Mouse (Mus musculus) lung, postnatal 4 days (tissue): Measurements from ENCODE around the gene Irs3.
"Not testable (repeated sequence)": the region's sequence is repeated elsewhere in the genome, so short reads cannot be mapped to it uniquely, and the experiment has no call there.

Source experiments
- DNase-seq, 2 experiments: peaks; one replicate each; pipeline ENCODE4 v3.0.0; 2021

The Irs3 gene

DNA sequence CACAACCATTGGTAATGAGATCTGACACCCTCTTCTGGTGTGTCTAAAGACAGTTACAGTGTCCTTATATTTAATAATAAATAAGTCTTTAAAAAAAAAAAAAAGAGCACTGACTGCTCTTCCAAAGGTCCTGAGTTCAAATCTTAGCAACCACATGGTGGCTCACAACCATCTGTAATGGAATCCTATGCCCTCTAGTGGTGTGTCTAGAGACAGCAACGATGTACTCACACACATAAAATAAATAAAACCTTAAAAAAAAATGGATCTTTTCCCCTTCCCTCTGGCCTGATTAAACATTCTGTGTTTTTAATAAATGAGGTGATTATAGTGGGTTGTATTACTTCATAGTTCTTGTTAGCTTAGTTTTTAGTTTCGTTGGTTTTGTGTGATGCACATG lies 30.6 kb downstream of the Irs3 start:
- not testable (repeated sequence) for DNase-seq

DNA sequence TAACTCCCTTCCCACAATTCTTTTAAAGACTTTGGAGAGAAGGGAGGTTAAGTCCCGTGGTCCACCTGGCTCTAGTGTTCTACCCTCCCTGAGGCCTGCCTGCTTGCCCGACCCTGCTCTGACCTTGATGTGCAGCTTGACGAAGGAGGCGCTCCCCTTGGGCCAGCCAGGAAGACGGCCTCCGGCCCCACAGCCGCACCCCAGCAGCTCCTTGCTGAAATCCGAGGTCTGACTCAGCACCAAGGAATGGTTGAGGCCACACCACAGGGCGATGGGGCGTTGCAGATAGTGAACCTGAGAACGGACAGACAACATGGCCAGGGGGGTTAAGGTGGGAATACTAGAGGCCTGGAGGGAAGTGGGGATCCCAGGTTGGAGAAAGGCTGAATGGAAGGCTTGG lies 32.0 kb downstream of the Irs3 start, which contains the start of gene Pcolce:
Pcolce (minus strand) TSS at position 235 of the 400 bp plus-strand sequence.
- peak; percentile 42 to 65 for DNase-seq

DNA sequence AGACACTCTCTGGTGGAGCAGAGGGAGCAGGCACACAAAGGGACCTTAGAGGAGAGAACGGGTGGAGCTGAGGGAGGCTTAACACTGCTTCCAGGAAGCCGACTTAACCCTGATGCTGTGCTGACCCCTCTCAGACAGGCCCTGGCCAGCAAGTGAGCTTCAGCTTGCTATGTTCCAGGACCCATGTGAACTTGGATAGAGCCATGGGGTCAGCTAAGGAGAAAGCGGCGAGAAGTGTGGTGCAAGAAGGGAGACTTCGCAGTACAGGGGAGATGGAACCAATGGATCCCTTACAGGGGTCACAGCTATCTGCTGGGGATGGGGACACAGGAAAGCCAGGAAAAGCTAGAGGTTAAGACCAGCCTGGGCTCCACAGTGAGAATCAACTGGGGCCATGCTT lies 32.4 kb downstream of the Irs3 start:
- no peak for DNase-seq

DNA sequence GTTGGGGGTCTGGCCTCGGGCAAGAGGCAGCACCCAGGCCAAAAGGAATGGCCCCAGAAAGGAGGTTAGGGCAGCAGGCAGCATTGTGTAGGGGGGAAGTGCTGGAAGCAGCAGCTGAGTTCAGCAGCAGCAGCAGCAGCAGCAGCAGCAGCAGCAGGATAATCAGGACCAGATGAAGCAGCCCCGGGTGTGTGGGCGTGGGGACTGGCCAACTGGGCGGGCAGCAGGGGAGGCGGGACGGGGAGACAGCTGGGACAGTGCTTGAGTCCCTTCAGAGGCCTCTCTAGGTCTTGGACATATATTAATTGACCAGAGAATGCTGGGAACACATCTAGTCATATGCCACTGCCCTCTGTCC lies 34.3 kb downstream of the Irs3 start:
- peak; percentile 70 to 88 for DNase-seq

DNA sequence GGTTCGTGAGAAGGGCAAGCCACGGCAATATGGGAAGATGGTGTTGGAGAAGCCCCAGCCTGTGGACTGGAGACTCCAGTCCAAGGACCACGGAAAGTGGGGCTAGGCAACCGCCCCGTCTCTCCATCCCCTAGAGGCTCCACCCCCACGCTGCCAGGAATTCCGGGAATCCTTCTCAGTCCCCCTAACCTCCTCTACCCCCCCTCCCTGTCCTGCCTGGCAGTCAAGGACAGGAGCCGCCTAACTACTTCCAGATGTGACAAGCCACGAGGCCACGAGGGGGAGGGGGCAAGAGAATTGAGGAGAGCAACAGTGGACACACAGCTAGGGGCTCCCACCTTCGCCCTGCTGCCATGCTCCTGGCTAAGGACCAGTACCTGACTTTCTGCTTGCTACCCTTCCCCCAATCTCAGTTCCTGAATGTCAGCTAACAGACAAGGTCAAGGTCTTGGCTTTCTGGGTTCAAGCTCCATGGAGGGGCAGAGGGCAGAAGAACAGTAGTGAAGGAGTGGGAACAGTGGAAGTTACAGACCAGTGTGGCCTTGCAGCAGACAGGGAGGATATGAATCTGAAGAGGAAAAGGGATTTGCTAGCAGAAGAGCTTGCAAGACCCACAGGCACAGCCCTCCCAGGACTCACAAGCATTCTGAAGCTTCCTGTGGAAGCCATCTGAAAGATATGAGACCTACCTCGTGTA lies 34.8 kb downstream of the Irs3 start:
- DNase-seq: peak; percentile 78 to 88

DNA sequence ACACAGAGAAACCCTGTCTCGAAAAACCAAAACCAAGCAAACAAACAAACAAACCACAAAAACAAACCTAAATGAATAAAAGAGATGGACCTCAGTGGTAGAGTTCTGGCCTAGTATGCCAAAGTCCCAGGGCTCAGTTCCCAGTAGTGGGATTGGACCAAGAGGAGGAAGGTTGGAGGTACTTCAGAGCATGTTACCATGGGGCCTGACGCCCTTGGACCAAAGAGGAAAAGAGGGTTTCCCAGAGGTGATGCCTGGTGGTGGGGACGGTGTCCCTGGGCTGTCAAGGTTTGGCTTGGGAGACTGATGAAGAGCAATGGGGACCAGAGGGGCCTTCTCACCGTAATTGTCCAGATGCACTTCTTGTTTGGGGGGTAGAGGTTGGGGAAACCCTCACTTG lies 35.5 kb downstream of the Irs3 start:
- no peak for DNase-seq

DNA sequence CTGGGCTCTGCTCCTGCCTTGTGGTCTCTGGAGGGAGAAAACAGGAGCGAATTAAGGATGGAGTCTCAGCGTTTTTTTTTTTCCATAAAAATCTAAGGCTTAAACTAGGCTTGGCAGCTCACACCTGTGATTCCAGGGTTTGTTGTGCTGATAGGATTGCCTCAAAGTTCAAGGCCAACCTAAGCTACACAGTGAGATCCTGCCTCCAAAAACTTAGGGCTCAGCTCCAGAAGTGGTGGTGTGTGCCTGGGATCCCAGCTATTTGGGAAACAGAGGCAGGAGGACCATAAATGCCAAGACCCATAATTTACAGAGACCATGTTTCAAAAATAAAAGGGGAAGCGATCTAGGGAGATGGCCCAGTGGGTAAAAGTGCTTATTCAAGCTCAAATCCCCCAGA lies 36.2 kb downstream of the Irs3 start:
- DNase-seq: no peak

DNA sequence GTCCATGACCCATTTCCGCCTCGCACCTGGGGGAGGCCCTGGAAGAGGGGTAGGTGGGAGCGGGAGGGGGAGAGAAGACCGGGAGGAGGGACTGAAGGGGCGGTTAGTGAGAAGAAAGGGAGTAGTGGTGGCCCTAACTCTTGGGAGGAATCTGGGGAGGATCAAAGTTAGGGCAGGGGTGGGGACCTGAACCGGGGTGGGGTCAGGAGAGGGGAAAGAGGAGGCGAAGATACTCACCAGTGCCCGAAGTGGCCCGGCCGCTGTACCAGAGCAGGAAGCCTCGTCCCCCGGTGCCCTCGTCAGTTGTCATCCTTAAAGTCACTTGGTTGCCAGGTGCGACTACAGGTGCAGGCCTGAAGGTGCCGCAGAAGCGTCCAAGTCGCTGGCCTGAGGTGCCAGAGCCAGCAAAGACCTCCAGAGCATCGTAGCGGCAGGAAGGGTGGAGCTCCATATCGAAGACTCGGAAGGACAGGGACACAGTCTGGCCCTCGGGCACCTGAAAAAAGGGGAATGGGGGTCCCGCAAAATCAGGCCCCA lies 36.8 kb downstream of the Irs3 start:
- peak in 1 of 2 experiments; percentile 47 for DNase-seq

DNA sequence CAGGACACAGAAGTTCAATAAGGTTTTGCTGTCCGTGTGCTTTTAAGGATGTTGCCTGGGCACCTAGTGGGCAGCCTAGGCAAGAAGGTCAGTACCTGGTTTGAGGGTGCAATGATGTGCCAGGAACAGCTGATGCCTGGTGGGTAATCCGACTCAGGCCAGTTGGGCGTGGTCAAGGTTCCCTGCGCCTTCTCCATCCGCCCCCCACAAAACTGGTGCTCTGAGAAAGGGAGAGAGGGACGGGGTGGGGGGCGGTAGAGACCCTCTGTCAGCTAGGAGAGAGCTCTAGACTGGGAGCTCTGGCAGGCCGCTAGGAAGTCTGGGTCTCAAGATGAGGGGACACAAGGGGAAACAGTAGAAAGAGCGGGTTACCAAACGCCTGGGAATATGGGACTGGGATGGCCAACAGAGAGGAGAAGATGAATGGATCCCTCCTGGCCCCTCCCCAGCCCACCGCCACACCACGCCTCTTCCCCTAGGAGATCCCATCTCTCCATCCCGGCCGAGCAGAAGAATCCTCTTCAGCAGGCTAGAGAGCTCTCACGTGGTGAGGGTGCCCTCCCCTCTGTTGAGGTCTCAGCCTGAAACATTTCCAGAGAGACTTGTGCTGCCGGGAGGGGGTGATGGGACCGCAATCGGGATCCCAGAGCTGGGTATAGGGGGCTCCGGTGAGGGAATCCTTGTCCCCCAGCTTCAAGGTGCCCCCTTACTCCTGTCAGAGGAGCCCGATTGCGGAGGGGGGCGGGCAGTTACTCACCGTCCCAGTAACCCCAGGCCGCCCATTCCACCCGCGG lies 37.5 kb downstream of the Irs3 start:
- no peak for DNase-seq

DNA sequence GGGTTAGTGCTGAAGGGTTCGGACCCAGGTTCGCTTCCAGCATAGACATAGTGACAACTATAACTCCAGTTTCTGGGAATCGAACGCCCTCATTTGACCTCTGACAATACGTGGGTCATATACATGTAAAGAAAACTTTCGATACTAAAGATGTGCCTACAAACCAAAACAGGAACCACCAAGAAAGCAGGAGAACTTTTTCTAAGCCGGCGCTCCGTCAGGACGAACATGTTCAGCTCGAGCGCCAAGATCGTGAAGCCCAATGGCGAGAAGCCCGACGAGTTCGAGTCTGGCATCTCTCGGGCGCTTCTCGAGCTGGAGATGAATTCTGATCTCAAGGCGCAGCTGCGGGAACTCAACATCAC lies 44.2 kb downstream of the Irs3 start:
- peak in 1 of 2 experiments; percentile 46 for DNase-seq

DNA sequence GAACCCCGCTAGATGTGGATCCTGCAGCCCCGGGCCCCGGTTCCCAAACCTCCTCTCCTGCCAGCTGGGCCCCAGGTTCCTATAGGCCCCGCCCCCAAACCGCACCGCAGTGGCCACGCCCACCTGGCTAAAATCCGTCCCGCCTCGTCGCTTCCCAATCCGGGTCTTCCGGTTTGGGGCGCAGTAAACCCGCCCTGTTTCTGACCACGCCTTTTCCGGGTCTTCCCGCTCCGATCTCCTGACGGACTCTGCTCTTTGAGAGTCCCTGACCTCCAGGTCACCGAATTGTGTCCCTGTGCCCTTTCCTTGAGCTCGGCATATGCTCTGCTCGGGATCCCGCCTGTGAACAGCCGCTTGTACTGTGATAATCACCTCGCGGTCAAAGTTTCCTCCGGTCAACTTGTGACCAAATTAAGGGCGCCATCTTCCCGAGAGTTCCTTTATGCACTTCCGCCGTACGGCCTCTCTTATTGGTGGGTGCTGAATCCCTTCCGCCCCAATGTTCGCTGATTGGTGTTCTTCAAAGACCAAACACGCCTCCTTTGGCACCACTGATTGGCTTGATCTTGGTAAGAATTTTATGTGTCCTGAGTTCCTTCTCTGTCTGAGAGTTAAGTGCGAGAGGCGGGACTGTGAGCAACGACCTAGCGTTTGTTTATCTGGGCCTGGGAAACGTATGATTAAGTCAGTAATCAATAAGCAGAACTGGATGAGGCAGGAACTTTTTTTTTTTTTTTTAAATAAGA lies 44.7 kb downstream of the Irs3 start, which contains the start of gene Mospd3:
Mospd3 (minus strand) TSS at position 440 of the 746 bp plus-strand sequence.
- peak; percentile 96 to 97 for DNase-seq

DNA sequence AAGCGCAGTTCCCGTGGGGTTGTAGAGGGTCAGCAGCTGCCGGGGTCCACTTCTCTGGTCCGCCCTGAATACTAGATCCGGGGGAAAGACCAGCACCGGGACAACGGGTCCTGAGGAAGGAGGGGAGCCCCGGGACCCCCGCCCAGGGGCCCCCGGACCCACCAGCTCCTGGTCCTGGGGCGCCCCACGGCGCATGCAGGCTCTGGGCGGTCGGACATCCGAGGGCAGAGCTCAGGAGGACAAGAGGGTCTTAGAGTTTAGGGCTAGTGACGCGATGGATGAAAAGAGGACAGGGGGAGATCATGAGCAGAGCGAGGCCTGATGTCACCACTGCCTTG lies 45.3 kb downstream of the Irs3 start:
- no peak for DNase-seq

DNA sequence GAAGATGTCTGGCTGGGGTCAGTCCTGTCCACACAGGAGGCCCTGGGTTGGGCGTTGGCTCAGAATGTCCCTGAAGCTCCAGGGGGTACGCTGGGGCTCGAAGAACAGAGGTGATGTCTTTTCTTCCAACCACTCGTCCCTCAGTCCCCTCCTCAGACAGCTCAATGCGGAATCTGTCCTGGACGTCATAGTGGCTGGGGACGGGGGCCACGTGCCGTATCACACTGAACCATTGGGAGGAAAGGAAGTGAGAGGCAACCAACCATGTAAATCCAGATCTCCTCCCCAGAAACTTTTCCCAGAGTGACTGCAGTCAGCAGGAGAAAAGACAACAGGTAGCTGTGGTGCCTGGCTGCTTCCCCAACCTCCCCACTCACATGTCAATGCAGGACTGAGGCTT lies 45.9 kb downstream of the Irs3 start:
- no peak for DNase-seq

DNA sequence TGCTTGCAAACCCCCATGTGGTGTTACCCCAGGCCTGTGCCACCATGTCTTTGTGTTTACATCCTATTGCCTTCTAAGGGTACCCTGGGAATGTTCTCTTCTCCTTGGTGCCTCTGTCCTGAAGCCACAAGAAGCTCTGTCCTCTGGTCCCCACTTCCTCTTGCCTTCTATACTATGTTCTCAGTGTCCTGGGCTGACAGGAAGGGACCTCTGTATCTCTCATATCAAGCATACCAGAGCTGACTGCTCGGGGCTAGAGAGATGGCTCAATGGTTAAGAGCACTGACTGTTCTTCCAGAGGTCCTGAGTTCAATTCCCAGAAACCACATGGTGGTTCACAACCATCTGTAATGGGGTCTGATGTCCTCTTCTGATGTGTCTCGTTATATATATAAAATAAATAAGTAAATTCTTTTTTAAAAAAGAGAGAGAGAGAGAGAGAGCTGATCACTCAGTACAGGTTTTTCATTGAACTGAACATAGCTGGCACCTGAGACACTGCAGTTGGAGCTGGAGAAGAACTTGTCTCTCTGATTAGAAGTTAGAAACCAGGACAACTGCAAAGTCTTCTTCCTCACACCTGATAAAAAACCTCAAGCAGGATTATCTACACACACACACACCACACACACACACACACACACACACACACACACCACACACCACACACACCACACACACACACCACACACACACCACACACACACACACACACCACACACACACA lies 47.3 kb downstream of the Irs3 start:
- no peak for DNase-seq

DNA sequence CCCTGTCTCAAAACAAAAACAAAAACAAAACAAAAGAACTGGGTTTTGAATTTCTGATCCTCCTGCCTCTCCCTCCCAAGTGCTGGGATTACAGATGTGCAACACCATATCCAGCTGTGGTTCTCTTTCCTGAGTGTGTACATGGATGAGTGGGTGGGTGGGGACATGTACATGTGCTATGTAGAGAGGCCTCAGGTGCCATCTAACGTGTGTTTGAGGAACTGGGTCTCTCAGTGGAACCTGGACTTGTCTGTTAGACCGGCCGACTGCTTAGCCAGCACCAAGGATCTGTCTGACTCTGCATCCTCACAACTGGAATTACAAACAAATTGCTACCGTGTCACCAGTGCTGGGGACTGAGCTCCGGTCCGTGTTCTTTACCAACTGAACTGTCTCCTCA lies 47.9 kb downstream of the Irs3 start:
- no peak for DNase-seq

DNA sequence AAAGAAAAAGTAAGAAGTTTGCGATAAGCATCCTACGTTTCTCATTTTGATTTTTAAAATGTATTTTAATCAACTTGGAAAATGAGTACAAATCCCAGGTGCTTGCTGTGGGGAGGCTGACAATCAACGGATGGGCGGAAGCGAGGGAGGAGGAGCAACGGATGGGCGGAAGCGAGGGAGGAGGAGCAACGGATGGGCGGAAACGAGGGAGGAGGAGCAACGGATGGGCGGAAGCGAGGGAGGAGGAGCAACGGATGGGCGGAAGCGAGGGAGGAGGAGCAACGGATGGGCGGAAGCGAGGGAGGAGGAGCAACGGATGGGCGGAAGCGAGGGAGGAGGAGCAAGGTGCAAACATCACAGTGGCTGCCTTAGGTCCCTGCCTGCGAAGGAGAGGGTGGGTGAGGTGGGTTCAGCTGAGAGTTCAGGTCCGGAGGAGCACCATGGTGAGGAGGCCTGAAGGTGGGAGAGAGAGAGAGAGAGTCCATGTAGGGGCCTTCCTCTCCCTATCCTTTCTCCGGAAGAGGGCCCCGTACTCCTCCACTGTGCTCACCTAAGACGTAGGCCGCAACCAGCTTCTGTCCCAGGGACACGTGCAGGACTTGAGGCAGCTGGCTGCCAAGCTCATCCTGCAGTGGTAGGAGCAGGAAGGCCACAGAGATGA lies 48.8 kb downstream of the Irs3 start:
- peak in 1 of 2 experiments; percentile 45 for DNase-seq

DNA sequence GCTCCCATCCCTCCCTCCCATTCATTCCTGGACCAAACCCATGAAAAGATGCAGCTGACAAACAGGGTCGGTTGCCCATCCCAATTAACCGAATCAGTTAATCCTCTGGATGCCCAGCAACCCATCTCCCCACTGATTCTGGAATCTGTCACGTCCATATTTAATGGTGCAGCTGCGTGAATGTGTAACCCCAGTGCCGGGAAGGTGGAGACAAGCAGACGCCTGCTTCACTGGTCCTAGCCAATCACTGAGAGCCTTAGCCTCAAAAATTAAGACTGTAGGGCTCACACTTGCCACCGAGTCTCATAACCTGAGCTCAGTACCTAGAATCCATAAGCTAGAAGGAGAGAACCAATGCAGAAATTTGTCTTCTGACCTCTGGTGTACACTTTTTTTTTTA lies 49.6 kb downstream of the Irs3 start:
- no peak for DNase-seq
